Mouse (Mus musculus): ENCODE results near the gene Fhl3.

GRCm38 (mm10) chr4:124747851-124748250 lies 47.4 kb downstream of the Fhl3 start:
- TF ChIP-seq CTCF (IDR thresholded peaks at IDR 0.05; ENCODE audit: borderline replicate concordance, extremely low read depth, insufficient read depth, insufficient read length) (no peak), POLR2A (IDR thresholded peaks at IDR 0.05; ENCODE audit: borderline replicate concordance, extremely low read depth, insufficient read depth, insufficient read length, poor library complexity, severe bottlenecking) (no peak)

Data from brain, embryonic 14.5 days (tissue).